Mouse (Mus musculus): ENCODE data around the gene Epha6.

Gene Epha6

DNA sequence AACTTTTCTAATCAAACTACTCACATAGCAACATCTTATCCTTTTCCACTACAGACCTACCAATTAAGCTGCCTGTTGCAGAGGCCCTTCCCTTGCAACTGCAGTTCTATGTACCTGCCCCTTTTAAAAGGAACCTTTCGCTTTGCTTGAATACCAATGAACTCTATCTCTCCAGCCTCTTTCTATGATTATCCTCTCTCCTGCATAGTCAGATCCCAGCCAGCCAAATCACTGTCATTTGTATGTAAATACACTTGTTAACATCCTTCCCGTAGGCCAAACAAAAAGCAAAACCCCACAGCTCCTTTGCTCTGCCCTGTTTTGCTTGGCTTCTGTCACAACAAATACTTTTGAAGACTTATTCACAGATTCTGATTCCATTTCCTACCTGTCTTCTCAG is 961.6 kb downstream of the Epha6 start:
- DNase-seq (ENCODE audit: low spot score in 2 of 2): no peak

DNA sequence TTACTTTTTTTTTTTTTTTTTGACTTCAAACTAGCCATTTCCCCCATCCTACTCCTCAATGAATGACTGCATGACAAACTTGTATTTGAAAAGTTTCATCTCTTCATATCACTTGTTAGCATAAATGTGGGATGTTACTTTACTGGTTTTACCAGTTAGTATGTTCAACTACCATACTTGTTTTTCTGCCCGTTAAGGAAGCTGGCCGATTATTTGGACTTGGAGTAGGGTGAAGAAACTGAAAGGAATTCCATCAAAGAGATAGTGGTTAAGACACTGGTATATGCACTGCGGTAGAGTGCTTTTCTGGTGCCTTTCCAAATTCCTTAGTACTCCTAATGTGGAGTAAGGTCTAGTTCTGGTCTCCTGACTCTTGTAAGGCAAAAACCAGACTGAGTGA is 965.3 kb downstream of the Epha6 start:
- no peak for DNase-seq (ENCODE audit: low spot score in 2 of 2)

DNA sequence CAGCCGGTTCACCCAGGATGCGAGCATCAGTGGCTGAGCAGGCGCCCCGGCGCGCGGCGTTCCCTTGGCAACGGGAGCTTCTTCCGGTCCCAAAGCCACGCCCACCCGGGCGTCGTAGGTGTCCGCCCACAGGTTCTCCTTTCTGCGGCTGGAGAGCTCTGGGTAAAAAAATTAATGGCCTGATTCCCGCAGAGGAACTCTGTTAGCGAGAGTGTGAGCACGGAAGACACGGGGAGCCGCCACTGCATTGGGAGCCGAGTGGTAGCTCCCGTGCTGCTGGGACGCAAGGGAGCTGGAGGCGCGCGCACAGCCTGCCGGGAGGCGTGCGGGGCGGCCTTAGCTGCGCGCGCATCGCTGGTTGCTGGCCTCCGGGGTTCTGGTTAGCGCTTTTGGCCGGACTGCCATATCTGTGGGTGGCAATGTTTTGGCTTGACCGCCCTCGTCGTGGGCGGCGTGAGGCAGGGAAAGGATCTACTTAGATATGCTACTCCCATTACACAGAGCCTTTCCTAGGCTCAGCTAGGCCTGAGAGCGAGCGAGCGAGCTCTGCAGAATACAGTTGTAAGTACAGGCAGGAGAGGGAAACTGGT is 966.1 kb downstream of the Epha6 start, which contains the start of gene Arl6:
Gene Arl6, minus strand, starts transcription at position 290 of the 590 bp plus-strand sequence.
- peak; percentile 91 to 93 for DNase-seq (ENCODE audit: low spot score in 2 of 2)

- no peak for DNase-seq (ENCODE audit: low spot score in 2 of 2)
Measured at GRCm38 (mm10) chr16:59634598-59634997, 970.7 kb downstream of the Epha6 start.

GRCm38 (mm10) chr16:59621554-59621953 is 983.8 kb downstream of the Epha6 start:
- no peak for DNase-seq (ENCODE audit: low spot score in 2 of 2)

DNA sequence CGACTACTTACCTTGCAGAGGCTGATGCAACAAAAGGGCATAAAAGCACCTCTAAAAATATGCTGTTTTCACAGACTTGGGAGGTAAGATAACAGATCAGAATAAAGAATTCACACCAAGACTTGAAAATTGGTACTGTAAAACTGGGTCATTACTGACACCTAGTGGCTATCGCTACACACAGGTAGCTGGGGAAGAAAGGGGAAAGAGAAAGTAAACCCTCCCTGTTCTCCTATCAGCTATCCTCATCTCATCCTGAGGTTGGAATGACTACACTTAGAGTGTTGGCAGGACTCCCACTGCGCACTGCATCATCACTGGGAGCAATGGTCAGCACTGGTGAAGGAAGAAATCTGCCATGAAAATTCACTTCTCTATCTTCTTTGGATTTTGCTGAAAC is 988.2 kb downstream of the Epha6 start:
- DNase-seq (ENCODE audit: low spot score in 2 of 2): peak in 1 of 2 experiments; percentile 11

- no peak for DNase-seq (ENCODE audit: low spot score in 2 of 2)
Measured at GRCm38 (mm10) chr16:59615675-59616074, 989.7 kb downstream of the Epha6 start.

DNA sequence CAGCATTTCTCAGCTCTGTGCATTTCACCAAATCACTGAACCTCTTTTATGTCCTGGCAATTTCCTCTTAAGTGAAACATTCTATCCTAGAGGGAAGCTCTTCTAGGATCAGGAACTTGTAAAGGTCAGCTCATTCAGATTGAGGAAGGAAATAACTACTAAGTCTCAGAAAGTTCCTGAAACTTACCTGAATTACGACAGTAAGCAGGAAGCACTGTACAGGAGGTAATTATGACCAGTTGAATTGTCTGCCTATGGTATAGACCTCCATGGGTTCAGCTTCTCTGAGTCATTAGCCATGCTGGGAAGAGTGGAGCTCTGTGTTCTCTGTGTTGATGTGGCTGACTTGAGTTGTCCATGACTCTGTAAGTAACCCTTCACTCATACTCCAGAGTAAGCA is 994.6 kb downstream of the Epha6 start:
- DNase-seq (ENCODE audit: low spot score in 2 of 2): no peak

DNA sequence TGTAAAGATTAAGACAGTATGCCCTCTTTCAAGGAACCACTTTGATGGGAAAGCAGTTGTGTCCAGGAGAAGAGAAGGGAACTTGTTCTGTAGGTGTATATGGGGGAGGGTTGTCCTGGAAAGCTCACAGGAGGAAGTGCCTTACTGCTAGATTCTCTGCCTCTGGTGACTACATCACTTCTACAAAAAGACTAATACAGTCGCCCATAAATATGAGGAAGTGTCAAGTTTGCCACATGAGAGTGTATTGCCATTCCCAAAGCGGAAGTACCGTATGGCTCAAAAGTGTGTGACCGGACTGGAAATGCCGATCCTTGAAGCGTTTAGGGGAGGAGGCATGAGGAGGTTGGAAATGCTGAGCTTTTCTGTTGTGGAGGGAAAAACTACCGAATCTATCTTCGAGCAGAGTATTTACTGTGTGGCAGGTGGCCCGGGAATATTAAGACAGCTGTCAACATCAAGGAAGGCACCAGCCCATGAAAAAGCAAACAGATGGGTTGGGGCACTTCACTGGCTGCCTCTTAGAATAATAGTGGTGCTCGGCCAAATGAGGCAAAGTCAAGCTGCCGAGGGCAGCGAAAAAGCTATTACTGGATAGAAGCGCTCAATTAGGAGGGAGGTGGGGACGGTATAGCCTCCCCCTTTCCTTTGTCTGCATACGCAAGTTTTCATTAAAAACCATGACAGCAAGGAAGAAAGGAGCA is 1001.1 kb downstream of the Epha6 start:
- no peak for DNase-seq (ENCODE audit: low spot score in 2 of 2)
